Mouse (Mus musculus): ENCODE measurements around the gene Tm4sf5.

- no peak for TF ChIP-seq CTCF (IDR thresholded peaks at IDR 0.05; ENCODE audit: insufficient read depth, low read depth, low read length)
- TF ChIP-seq POLR2A (IDR thresholded peaks at IDR 0.05; ENCODE audit: insufficient read depth, low read depth, low read length), result no peak
Observed at GRCm38 (mm10) chr11:70469764-70470163, 35.3 kb upstream of the Tm4sf5 start.

Measured in olfactory bulb, adult 2 months (tissue).